Mouse (Mus musculus): ENCODE data around the gene Cdh3. TPM values are rescaled to one million over a fixed set of nuclear protein-coding genes. Genes with fewer than 3 reads are reported as not detected.

Gene Cdh3
- polyA plus RNA-seq, 1 experiment from 2014 or later = 3.8 TPM

DNA sequence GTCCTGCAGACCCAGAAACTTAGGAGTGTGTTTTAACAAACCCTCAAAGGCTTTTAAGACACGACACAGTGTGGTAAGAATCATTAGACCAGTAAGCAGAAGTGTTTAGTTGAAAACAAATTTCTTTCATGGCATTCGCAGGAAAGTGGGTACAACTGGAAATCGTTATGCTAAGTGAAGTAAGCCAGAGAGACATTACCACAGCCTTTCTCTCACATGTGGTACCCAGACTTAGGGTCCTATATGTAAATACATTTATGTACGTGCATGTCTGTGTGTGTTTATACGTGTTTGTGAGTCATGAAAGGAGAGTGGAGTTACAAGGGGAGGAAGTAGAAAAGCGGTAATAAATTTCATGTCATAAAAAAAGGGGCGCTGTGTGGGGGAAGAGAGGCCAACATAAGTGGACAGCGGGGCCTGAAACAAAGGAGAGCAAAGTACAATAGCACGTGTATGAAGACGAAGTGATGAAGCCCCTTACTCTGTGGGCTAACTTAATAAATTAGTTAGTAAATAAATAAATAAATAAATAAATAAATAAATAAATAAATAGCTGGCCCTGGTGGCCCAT lies 37.8 kb downstream of the Cdh3 start:
- ATAC-seq (replicated peaks; ENCODE audit: low FRiP score) (no peak), DNase-seq (ENCODE audit: low spot score) (no peak)
- H3K9ac ChIP-seq (ENCODE audit: low read length) = no peak overlapping the region
- H3K36me3 ChIP-seq (ENCODE audit: control insufficient read depth, insufficient read depth, low read length) = no peaks in the 10 kb centered on the region
- H3K4me3 ChIP-seq (ENCODE audit: low read depth, low read length) = no peak overlapping the region
- 86% methylated on average over 10 of the region's 10 CpGs for WGBS
- no peaks in the 10 kb centered on the region for H3K4me1 ChIP-seq (replicated peaks; ENCODE audit: control insufficient read depth, insufficient read depth, low read length)
- no peak overlapping the region for H3K4me2 ChIP-seq (ENCODE audit: low read depth, low read length, severe bottlenecking)
- no peaks in the 10 kb centered on the region for H3K9me3 ChIP-seq (ENCODE audit: control insufficient read depth, low read length)
- no peak overlapping the region for H3K27ac ChIP-seq (ENCODE audit: low read depth, low read length)
- no peaks in the 10 kb centered on the region for H3K27me3 ChIP-seq (ENCODE audit: control insufficient read depth, insufficient read depth, low read length)

DNA sequence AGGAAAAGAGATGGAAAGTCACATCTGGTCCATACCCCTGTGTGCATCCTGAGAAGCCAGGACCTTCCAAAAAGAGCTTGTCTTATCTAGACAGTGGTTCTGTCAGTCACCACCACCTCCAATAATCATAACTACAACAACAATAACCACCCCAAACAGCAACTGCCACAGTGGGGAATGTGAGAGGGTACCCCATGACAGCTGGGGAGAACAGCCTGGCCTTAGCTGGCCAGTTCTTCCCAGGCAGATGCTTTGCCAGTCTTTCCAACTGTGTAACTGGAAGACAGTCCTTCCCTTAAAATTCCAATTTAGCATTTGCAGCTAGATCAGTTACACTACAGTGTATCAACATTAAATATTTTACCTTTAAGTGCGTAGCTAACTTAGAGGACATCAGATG lies 40.2 kb downstream of the Cdh3 start:
- Histone ChIP-seq H3K4me2 (ENCODE audit: low read depth, low read length, severe bottlenecking) (no peak overlapping the region), H3K9ac (ENCODE audit: low read length) (no peak overlapping the region), H3K4me3 (ENCODE audit: low read depth, low read length) (no peak overlapping the region), H3K27me3 (ENCODE audit: control insufficient read depth, insufficient read depth, low read length) (no peaks in the 10 kb centered on the region), H3K9me3 (ENCODE audit: control insufficient read depth, low read length) (no peaks in the 10 kb centered on the region), H3K36me3 (ENCODE audit: control insufficient read depth, insufficient read depth, low read length) (no peaks in the 10 kb centered on the region), H3K27ac (ENCODE audit: low read depth, low read length) (no peak overlapping the region), H3K4me1 (replicated peaks; ENCODE audit: control insufficient read depth, insufficient read depth, low read length) (no peaks in the 10 kb centered on the region)
- ATAC-seq (replicated peaks; ENCODE audit: low FRiP score) (no peak), DNase-seq (ENCODE audit: low spot score) (no peak)
- 89% methylated on average over 1 of the region's 1 CpGs for WGBS

DNA sequence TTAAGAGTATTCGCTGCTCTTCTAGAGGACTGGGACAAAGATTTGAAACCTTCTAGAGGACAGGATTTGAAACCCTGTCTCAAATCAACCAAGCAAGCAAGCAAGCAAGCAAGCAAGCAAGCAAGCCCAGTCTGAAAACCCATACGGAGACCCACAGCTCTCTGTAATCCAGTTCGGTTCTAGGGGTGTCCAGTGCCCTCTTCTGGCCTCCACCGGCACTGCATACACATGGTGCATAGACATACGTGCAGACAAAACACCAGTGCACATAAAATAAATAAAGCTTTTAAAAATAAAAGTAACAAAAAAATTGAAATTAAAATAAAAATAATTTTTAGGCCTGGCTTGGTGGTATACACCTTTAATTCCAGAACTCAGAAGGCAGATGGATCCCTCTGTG lies 43.3 kb downstream of the Cdh3 start:
- no peaks in the 10 kb centered on the region for H3K36me3 ChIP-seq (ENCODE audit: control insufficient read depth, insufficient read depth, low read length)
- no peak for ATAC-seq (replicated peaks; ENCODE audit: low FRiP score)
- WGBS = 95% methylated on average over 5 of the region's 5 CpGs

DNA sequence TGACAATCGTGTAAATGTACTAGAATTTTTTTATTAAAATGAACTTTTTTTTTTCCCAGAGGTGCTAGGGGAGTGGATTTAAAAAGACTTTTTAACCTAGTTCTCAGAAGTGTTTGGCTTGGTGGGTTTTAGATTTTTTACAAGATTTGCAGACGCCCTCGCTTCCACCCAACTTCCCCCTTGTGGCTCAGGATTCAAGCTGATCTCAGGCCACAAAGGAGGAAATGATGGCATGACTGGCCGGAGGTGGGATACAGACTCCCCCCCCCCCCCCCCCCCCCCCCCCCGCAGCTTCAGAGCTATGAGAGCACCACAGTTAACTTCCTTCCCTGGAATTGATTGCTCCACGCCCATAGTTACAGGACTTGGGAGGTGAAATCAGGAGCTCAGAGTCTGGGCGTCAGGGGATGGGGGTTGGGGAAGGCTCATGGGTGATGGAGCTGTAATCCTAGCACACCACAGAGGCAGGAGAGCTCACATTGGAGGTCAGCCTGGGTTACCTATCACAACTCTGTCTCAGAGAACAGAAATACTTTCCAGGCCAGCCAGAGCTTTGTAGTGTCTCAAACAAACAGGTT lies 45.5 kb downstream of the Cdh3 start:
- no peak overlapping the region for H3K9ac ChIP-seq (ENCODE audit: low read length)
- H3K27me3 ChIP-seq (ENCODE audit: control insufficient read depth, insufficient read depth, low read length) = no peaks in the 10 kb centered on the region
- no peaks in the 10 kb centered on the region for H3K36me3 ChIP-seq (ENCODE audit: control insufficient read depth, insufficient read depth, low read length)
- 81% methylated on average over 6 of the region's 7 CpGs for WGBS
- H3K9me3 ChIP-seq (ENCODE audit: control insufficient read depth, low read length) = peaks cover 6% of the 10 kb centered on the region
- no peak overlapping the region for H3K27ac ChIP-seq (ENCODE audit: low read depth, low read length)
- no peaks in the 10 kb centered on the region for H3K4me1 ChIP-seq (replicated peaks; ENCODE audit: control insufficient read depth, insufficient read depth, low read length)
- H3K4me3 ChIP-seq (ENCODE audit: low read depth, low read length) = no peak overlapping the region
- no peak overlapping the region for H3K4me2 ChIP-seq (ENCODE audit: low read depth, low read length, severe bottlenecking)
- no peak for ATAC-seq (replicated peaks; ENCODE audit: low FRiP score)
- no peak for DNase-seq (ENCODE audit: low spot score)

More for the DNA sequence above, 43.3 kb downstream of the Cdh3 start:
- Histone ChIP-seq H3K27ac (ENCODE audit: low read depth, low read length) (no peak overlapping the region), H3K9ac (ENCODE audit: low read length) (no peak overlapping the region), H3K4me1 (replicated peaks; ENCODE audit: control insufficient read depth, insufficient read depth, low read length) (no peaks in the 10 kb centered on the region), H3K9me3 (ENCODE audit: control insufficient read depth, low read length) (peaks cover 6% of the 10 kb centered on the region), H3K27me3 (ENCODE audit: control insufficient read depth, insufficient read depth, low read length) (no peaks in the 10 kb centered on the region), H3K4me3 (ENCODE audit: low read depth, low read length) (no peak overlapping the region), H3K4me2 (ENCODE audit: low read depth, low read length, severe bottlenecking) (no peak overlapping the region)
- DNase-seq (ENCODE audit: low spot score) = no peak

DNA sequence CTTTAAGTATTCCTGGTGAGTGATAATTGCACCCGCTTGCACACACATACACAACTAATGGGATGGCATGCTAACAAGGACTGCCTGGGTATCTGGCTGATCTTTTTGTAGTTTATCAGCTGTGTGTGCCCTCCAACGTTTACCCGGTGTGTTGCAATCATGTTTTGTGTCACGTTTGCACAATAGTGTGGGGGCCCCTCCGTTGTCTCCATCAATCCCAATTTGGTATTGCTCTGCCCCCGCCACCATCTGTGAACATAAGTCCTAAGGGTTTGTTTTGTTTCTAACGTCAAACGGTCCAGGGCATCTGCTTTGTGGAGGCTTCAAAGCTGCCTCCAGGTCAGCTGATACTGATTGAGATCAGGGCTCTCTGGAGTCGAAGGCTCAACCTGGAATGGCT lies 49.2 kb downstream of the Cdh3 start:
- Histone ChIP-seq H3K27me3 (ENCODE audit: control insufficient read depth, insufficient read depth, low read length) (no peaks in the 10 kb centered on the region), H3K4me2 (ENCODE audit: low read depth, low read length, severe bottlenecking) (no peak overlapping the region), H3K27ac (ENCODE audit: low read depth, low read length) (no peak overlapping the region), H3K9ac (ENCODE audit: low read length) (no peak overlapping the region), H3K9me3 (ENCODE audit: control insufficient read depth, low read length) (peaks cover 6% of the 10 kb centered on the region), H3K4me3 (ENCODE audit: low read depth, low read length) (no peak overlapping the region), H3K36me3 (ENCODE audit: control insufficient read depth, insufficient read depth, low read length) (no peaks in the 10 kb centered on the region), H3K4me1 (replicated peaks; ENCODE audit: control insufficient read depth, insufficient read depth, low read length) (no peaks in the 10 kb centered on the region)
- ATAC-seq (replicated peaks; ENCODE audit: low FRiP score) (no peak), DNase-seq (ENCODE audit: low spot score) (no peak)
- 75% methylated on average over 9 of the region's 9 CpGs for WGBS

DNA sequence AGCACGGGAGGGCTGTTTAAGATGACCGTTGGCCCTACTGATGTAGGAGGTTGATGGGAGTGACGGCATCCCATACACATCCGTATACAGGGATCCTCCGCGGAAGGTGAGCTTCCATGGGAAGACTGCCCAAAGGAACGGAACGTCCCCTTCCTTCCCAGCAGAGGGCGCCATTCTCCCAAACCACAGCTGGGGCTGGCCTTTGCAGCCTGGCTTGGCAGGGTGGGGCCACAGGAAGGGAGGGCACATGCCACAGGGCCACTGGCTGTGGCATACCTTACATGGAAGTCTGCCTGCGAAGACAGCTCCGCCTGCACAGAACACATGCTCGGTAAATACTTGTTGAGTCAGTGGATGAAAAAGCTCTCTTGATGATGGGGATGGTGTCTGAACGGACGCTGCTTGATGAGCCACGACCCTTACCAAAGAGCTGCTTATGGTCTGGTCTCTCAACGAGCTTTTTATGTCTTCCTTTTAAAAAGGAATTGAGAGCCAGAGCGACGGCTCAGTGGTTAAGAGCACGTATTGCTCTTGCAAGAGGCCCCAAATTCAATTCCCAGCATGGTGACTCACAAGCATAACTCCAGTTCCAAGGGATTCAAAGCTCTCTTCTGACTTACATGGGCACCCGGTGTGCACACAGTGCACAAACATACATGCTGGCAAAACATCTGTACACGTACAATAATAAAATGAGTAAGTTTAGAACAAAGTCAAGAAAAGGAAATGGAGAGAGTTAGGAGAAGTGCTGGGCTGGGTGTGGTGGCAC lies 50.6 kb downstream of the Cdh3 start:
- whole genome bisulfite sequencing = 32% methylated on average over 21 of the region's 21 CpGs
- Histone ChIP-seq H3K36me3 (ENCODE audit: control insufficient read depth, insufficient read depth, low read length) (no peaks in the 10 kb centered on the region), H3K4me3 (ENCODE audit: low read depth, low read length) (no peak overlapping the region), H3K4me2 (ENCODE audit: low read depth, low read length, severe bottlenecking) (no peak overlapping the region), H3K4me1 (replicated peaks; ENCODE audit: control insufficient read depth, insufficient read depth, low read length) (no peaks in the 10 kb centered on the region), H3K27me3 (ENCODE audit: control insufficient read depth, insufficient read depth, low read length) (no peaks in the 10 kb centered on the region), H3K27ac (ENCODE audit: low read depth, low read length) (no peak overlapping the region), H3K9me3 (ENCODE audit: control insufficient read depth, low read length) (peaks cover 6% of the 10 kb centered on the region), H3K9ac (ENCODE audit: low read length) (no peak overlapping the region)
- ATAC-seq (replicated peaks; ENCODE audit: low FRiP score) (no peak), DNase-seq (ENCODE audit: low spot score) (peak; percentile 75)

DNA sequence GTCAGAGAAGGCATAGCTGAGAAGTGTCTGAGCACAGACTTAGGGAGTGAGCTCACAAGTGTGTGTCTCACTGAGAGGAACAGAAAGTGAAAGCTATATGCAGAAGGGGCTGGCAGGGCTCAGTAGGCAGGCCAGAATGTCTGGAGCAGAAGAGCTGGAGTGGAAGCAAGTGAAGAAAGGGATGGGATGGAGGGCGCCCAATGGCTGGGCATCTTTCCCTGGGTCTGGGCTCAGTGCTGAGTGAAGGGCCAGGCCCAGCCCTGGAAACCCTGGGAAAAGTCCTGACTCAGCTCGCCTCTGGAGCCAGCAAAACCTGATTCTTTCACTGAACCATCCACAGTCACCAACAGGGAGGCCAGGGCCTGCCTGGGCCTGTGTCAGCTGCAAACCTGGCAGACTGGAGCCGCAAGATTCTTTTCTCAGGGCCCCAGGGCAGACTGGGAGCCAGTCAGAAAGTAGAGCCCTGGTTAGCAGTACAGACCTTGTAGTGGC lies 53.0 kb downstream of the Cdh3 start:
- H3K4me3 ChIP-seq (ENCODE audit: low read depth, low read length) = no peak overlapping the region
- no peak overlapping the region for H3K27ac ChIP-seq (ENCODE audit: low read depth, low read length)
- DNase-seq (ENCODE audit: low spot score) (no peak), ATAC-seq (replicated peaks; ENCODE audit: low FRiP score) (no peak)
- no peak overlapping the region for H3K4me2 ChIP-seq (ENCODE audit: low read depth, low read length, severe bottlenecking)
- H3K9ac ChIP-seq (ENCODE audit: low read length) = no peak overlapping the region
- H3K36me3 ChIP-seq (ENCODE audit: control insufficient read depth, insufficient read depth, low read length) = no peaks in the 10 kb centered on the region
- no peaks in the 10 kb centered on the region for H3K27me3 ChIP-seq (ENCODE audit: control insufficient read depth, insufficient read depth, low read length)
- no peaks in the 10 kb centered on the region for H3K4me1 ChIP-seq (replicated peaks; ENCODE audit: control insufficient read depth, insufficient read depth, low read length)
- 80% methylated on average over 3 of the region's 3 CpGs for WGBS
- H3K9me3 ChIP-seq (ENCODE audit: control insufficient read depth, low read length) = no peaks in the 10 kb centered on the region

DNA sequence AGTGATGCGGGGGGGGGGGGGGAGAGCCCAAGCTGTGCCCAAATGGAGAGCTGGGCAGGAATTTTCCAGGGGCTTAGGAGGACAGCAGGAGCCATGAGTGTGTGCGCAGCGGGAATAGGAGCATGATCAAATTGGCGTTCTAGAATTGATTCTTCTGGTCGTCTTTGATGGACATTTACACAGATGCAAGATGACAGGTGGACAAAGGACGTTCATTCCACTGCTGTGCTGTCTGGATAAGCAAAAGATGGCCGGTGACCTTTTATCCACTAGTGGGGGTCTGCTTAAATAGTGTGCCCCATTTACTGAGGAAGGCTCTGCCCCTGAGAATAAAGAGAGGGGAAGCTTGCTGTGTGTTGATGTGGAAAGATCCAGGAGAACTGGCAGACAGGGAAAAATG lies 58.3 kb downstream of the Cdh3 start:
- 54% methylated on average over 7 of the region's 7 CpGs for WGBS
- no peaks in the 10 kb centered on the region for H3K36me3 ChIP-seq (ENCODE audit: control insufficient read depth, insufficient read depth, low read length)
- H3K4me1 ChIP-seq (replicated peaks; ENCODE audit: control insufficient read depth, insufficient read depth, low read length) = no peaks in the 10 kb centered on the region
- no peaks in the 10 kb centered on the region for H3K9me3 ChIP-seq (ENCODE audit: control insufficient read depth, low read length)
- H3K27ac ChIP-seq (ENCODE audit: low read depth, low read length) = no peak overlapping the region
- no peak overlapping the region for H3K4me3 ChIP-seq (ENCODE audit: low read depth, low read length)
- no peak overlapping the region for H3K9ac ChIP-seq (ENCODE audit: low read length)
- H3K27me3 ChIP-seq (ENCODE audit: control insufficient read depth, insufficient read depth, low read length) = no peaks in the 10 kb centered on the region
- no peak overlapping the region for H3K4me2 ChIP-seq (ENCODE audit: low read depth, low read length, severe bottlenecking)
- ATAC-seq (replicated peaks; ENCODE audit: low FRiP score) (no peak), DNase-seq (ENCODE audit: low spot score) (no peak)
